Mouse (Mus musculus) forebrain, postnatal 0 days (tissue): ENCODE measurements around the gene 4931422A03Rik. TPM values are rescaled to one million over a fixed set of nuclear protein-coding genes. Genes with fewer than 3 reads are reported as not detected.

Source experiments
- ATAC-seq: fragments of 200-750 bp; cut with Nextera tagmentation; 2 replicates; pipeline ENCODE4 v1.8.0; 2017; ENCODE audit warnings: mild to moderate bottlenecking, moderate library complexity
- DNase-seq: peaks from one replicate; pipeline ENCODE4 v3.0.0-alpha.2; 2015
- H3K27ac ChIP-seq: fragments of 300-500 bp; sonication (generic); 2 replicates; pipeline ENCODE4 v1.5.1; 2014; ENCODE audit warnings: low read depth, mild to moderate bottlenecking, antibody characterized with exemption, low read length, moderate library complexity, mixed read lengths
- H3K27me3 ChIP-seq: fragments of 300-500 bp; sonication (generic); 2 replicates; pipeline ENCODE4 v1.6.1; 2014; ENCODE audit warnings: mild to moderate bottlenecking, low read length, mixed read lengths; ENCODE audit not compliant: insufficient read depth
- H3K36me3 ChIP-seq: fragments of 300-500 bp; sonication (generic); 2 replicates; pipeline ENCODE4 v1.6.1; 2014; ENCODE audit warnings: mild to moderate bottlenecking, moderate library complexity; ENCODE audit not compliant: insufficient read depth
- H3K4me1 ChIP-seq: fragments of 300-500 bp; sonication (generic); 2 replicates; pipeline ENCODE4 v1.6.1; 2014; ENCODE audit warnings: antibody characterized with exemption; ENCODE audit not compliant: insufficient read depth
- H3K4me2 ChIP-seq: fragments of 300-500 bp; sonication (generic); 2 replicates; pipeline ENCODE4 v1.6.1; 2014; ENCODE audit warnings: low read depth, mild to moderate bottlenecking, moderate library complexity
- H3K4me3 ChIP-seq: fragments of 300-500 bp; sonication (generic); 2 replicates; pipeline ENCODE4 v1.5.1; 2014; ENCODE audit warnings: low read depth, low read length, mixed read lengths
- H3K9ac ChIP-seq: fragments of 300-500 bp; sonication (generic); 2 replicates; pipeline ENCODE4 v1.6.1; 2014; ENCODE audit warnings: mild to moderate bottlenecking
- H3K9me3 ChIP-seq: fragments of 300-500 bp; sonication (generic); 2 replicates; pipeline ENCODE4 v1.6.1; 2016; ENCODE audit warnings: low read length
- CTCF ChIP-seq: sonication (generic); IDR thresholded peaks from 2 replicates; pipeline ENCODE4 v1.5.1; 2016; ENCODE audit warnings: antibody characterized with exemption, control low read depth, low read depth
- WGBS: fragments of 180-500 bp; shearing (Covaris S2); extraction: QIAGEN DNeasy Blood & Tissue Kit; methylation state at CpG from one replicate; pipeline ENCODE4 v1.1.7; 2014; 5-methylcytosine and 5-hydroxymethylcytosine counted together
- polyA plus RNA-seq: library from polyadenylated mRNA; unstranded; fragments of >200 nt; fragmentation: Nextera tagmentation; extraction: Ambion mirVana; gene quantifications from 2 replicates; pipeline ENCODE4 v1.2.1, GENCODE M21; 2015
- total RNA-seq: library from RNA; depleted of rRNA; stranded (reverse); fragments of >200 nt; gene quantifications from 2 replicates; pipeline ENCODE4 v1.2.3, GENCODE M21; 2014

4931422A03Rik gene
- total and polyA plus RNA-seq, 2 experiments from 2014 or later, result 0.94 TPM; not detected in 1

DNA sequence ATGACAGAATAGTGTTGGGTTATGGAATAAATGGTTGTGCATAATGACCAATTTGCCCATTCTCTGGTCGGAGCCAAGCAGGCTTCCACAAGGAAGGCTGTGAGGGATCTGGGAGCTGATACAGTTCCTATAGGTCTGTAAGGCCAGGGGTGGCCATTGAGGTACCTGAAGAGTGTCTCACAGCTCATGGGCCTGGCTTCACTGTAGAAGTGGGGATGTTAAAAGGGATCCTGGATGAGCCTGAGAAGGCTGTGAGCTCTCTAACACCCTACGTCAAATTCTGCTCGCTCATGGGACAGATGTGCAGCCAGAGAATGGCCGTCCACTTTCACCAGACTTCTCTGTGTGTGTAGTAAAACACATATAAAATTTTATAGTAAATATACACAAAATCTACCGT, 69.1 kb downstream of the 4931422A03Rik start:
- Histone ChIP-seq H3K9ac (no peak overlapping the region), H3K4me1 (no peaks in the 10 kb centered on the region), H3K9me3 (no peaks in the 10 kb centered on the region), H3K4me2 (no peak overlapping the region), H3K36me3 (no peaks in the 10 kb centered on the region), H3K27ac (no peak overlapping the region), H3K4me3 (no peak overlapping the region), H3K27me3 (no peaks in the 10 kb centered on the region)
- no peak for TF ChIP-seq CTCF
- DNase-seq (no peak), ATAC-seq (no peak)
- WGBS, result 92% methylated on average over 5 of the region's 5 CpGs

DNA sequence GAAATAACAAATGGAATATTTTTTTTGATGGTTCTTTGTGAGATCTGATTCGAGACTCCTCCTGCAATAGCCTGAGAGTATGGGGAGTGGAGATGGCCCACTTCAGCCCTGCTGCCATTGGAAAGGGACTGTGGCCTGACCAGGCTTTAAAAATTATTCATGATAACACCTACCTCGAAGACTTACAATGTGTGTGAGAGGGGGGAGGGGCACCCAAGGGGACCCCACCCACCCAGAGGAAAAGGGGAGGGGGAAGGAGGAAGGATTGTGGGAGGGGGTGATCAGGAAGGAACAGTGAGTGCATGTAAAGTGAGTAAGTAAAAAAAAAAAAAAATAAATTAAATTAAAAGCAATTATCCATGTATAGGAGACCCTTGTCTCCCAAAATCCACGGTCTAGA, 69.5 kb downstream of the 4931422A03Rik start:
- H3K4me3 ChIP-seq, result no peak overlapping the region
- no peak for ATAC-seq
- WGBS, result 78% methylated on average over 3 of the region's 3 CpGs
- no peak overlapping the region for H3K9ac ChIP-seq
- H3K36me3 ChIP-seq, result no peaks in the 10 kb centered on the region
- no peak for TF ChIP-seq CTCF
- H3K27ac ChIP-seq, result no peak overlapping the region
- no peaks in the 10 kb centered on the region for H3K4me1 ChIP-seq
- no peaks in the 10 kb centered on the region for H3K27me3 ChIP-seq
- no peak overlapping the region for H3K4me2 ChIP-seq
- H3K9me3 ChIP-seq, result no peaks in the 10 kb centered on the region
- DNase-seq, result no peak

DNA sequence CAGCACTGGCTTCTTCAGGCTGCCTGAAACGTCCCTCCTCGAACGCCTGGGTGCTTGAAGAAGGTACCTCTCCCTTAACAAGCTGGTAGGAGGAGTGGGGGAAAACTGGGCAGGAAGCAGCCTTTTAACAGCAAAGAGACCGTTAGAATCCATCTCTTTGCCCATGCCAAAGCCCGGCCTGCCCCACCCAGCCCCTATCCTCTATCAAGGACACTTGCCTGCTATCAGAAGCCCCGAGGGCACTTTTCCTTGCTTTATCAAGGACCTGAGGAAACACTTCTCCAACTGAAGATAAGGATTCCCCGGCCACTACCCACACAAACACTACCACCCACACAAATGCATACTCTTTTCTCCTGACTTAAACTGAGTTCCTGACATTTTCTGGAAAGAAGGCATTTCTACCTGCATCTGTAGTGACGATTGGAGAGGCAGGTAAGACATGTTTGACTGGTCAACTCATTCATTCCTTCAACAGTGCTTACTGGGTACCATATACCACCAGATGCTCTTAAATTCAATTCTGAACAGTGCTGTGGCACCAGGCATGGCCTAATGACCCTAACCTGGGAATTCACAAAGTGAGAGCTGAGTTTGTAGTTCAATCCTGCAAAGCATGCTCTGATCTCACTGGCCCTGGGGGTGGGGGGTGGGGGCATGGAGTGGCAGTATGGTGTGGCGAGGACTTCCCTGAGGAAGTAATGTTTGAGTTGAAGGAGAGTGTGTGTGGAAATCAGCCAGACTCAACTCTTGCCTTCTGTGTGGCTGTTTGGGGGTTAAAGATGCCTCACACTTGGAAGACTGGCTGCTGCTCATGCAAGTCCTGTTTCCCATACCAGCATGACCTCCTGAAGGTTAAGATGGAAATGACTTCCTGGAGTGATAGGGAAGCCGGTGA, 70.3 kb downstream of the 4931422A03Rik start, which contains the start of gene Lmo2:
TSS of gene Lmo2 (plus strand) at position 338 of the 898 bp plus-strand sequence.
- Histone ChIP-seq H3K4me3 (no peak within 1 kb of the TSS), H3K9ac (no peak within 1 kb of the TSS), H3K27me3 (no peaks in the 10 kb centered on the region), H3K4me2 (no peak within 1 kb of the TSS), H3K36me3 (no peaks in the 10 kb centered on the region), H3K9me3 (no peaks in the 10 kb centered on the region), H3K27ac (no peak within 1 kb of the TSS), H3K4me1 (no peaks in the 10 kb centered on the region)
- ATAC-seq, result no peak
- WGBS, result 76% methylated on average over 10 of the region's 10 CpGs
- DNase-seq, result no peak
- no peak for TF ChIP-seq CTCF

DNA sequence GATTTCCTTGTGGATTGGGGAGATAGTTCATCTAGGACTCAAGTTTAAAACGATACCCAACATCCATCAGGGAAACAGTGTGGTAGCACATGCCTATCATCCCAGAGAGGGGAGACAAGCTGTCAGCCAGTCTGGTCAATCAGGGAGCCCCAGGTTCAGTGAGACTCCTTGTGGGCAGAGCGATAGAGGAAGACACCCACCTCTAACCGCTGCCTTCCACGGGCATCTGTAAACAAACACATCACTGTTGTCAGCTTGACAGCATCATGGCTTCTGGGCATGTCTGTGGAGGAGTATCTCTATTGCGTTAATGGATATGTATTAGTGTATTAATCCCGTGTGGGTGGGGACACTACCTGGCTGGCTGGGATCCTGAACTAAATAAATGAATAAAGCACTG, 71.3 kb downstream of the 4931422A03Rik start:
- Histone ChIP-seq H3K4me3 (no peak overlapping the region), H3K36me3 (no peaks in the 10 kb centered on the region), H3K4me1 (no peaks in the 10 kb centered on the region), H3K4me2 (no peak overlapping the region), H3K9me3 (no peaks in the 10 kb centered on the region), H3K27ac (no peak overlapping the region), H3K27me3 (no peaks in the 10 kb centered on the region), H3K9ac (no peak overlapping the region)
- ATAC-seq (no peak), DNase-seq (no peak)
- WGBS, result 88% methylated on average over 6 of the region's 6 CpGs
- TF ChIP-seq CTCF, result no peak

DNA sequence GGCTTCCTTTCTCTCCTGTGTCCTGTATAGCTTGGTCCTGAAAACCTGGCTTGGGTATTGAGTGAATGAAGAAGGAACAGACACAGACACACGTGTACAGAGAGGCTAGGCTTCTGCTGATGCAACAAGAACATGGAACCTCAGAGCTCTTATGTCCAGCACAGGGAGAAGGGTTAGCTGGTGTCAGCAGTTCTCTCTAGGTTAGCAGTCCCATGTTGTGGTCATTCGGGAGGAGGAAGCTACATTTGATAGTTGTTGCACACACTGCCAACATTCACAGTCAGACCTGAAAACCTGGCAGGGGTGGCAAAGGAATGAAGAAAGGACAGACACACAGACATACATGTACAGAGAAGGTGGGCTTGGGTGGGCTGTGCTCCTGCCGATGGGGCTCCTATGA, 72.4 kb downstream of the 4931422A03Rik start:
- H3K4me2 ChIP-seq, result no peak overlapping the region
- no peak overlapping the region for H3K4me3 ChIP-seq
- H3K27me3 ChIP-seq, result no peaks in the 10 kb centered on the region
- no peak overlapping the region for H3K9ac ChIP-seq
- no peak for DNase-seq
- no peak for ATAC-seq
- no peak overlapping the region for H3K27ac ChIP-seq
- no peaks in the 10 kb centered on the region for H3K36me3 ChIP-seq
- no peak for TF ChIP-seq CTCF
- WGBS, result 91% methylated on average over 3 of the region's 3 CpGs
- H3K4me1 ChIP-seq, result no peaks in the 10 kb centered on the region
- H3K9me3 ChIP-seq, result no peaks in the 10 kb centered on the region

DNA sequence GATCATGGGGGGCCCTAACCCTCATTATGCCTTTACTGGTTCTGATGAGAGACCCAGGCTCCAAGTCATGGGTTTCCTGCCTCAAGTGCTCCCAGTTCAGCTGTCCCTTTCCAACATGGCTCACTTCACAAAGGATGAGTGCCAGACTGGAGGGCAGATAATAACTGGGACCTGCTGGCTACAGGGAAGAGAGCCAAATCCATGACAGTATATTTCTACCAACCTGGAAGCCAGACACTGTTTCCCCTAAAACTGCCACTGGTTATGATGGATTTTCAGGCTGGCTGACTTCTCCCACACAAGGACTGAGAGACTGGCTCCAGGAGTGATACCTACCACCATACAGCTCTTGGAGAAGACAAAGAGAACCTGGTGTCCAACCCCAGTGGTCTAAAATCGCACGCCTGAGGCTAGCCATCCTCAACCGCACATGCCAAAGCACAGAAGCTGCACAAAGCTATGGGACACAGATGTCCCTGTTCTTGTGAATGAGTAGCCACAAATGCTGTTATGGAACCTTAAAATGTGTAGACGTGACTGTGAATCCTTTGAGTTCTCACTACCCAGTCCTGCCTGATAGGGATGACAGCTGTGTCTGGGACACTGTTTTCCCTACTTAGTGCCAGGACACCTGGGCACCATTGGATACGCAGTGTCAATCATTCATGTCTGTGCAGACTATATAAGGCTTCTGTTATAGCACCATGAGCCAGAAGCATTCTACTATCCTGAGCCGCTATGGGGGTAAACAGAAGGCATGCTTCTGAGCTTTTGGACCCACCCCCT, 74.9 kb downstream of the 4931422A03Rik start:
- ATAC-seq (peak; percentile 77), DNase-seq (peak; percentile 32)
- WGBS, result 68% methylated on average over 6 of the region's 6 CpGs
- no peaks in the 10 kb centered on the region for H3K27me3 ChIP-seq
- TF ChIP-seq CTCF, result no peak
- no peaks in the 10 kb centered on the region for H3K9me3 ChIP-seq
- no peak overlapping the region for H3K4me3 ChIP-seq
- H3K4me2 ChIP-seq, result no peak overlapping the region
- H3K9ac ChIP-seq, result no peak overlapping the region
- H3K27ac ChIP-seq, result no peak overlapping the region
- H3K4me1 ChIP-seq, result no peaks in the 10 kb centered on the region
- H3K36me3 ChIP-seq, result no peaks in the 10 kb centered on the region

DNA sequence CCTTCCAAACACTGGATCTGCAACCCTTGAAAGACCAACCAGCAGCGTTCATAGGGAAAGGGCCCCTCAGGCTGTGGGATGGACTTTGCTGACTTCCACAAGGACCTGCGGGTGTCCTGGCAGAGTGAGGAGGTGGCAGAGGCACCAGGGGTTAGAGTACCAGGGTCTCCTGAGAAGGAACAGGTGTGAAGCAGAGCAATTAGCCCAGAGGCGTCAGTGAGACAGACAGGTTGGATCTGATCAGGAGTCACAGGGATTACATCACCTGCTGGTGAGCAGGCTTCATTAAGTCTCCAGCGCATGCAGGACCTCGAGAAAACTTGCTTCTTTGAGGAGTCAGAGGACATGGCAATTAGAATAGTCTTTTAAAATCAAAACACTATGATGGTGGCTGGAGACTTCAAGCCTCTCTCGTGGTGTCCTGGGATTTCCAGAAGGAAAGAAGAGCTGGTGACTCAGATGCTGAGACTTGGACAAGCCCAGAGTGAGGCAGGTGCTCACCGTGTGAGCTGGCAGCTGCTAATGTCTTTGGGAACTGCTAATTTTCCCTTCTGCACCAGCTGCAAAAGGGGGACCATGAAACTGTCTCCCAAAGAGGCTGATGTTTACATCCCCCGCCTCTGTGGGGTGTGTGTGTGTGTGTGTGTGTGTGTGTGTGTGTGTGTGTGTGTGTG, 80.0 kb downstream of the 4931422A03Rik start:
- Histone ChIP-seq H3K27me3 (no peaks in the 10 kb centered on the region), H3K4me1 (no peaks in the 10 kb centered on the region), H3K4me3 (no peak overlapping the region), H3K9me3 (no peaks in the 10 kb centered on the region), H3K36me3 (no peaks in the 10 kb centered on the region), H3K4me2 (no peak overlapping the region), H3K27ac (no peak overlapping the region), H3K9ac (no peak overlapping the region)
- TF ChIP-seq CTCF, result no peak
- ATAC-seq (no peak), DNase-seq (no peak)
- 55% methylated on average over 8 of the region's 8 CpGs for WGBS
